Mouse (Mus musculus) left cerebral cortex, adult 9 months (tissue): ENCODE data around the gene Ddx20.

Experiments used
- DNase-seq, 2 experiments: peaks; one replicate each; pipeline ENCODE4 v3.0.0; 2022; ENCODE audit warnings: low spot score in 2 of 2

Ddx20 gene

GRCm38 (mm10) chr3:105668161-105668560 lies 19.2 kb downstream of the Ddx20 start:
- DNase-seq, result peak; percentile 23 to 43

DNA sequence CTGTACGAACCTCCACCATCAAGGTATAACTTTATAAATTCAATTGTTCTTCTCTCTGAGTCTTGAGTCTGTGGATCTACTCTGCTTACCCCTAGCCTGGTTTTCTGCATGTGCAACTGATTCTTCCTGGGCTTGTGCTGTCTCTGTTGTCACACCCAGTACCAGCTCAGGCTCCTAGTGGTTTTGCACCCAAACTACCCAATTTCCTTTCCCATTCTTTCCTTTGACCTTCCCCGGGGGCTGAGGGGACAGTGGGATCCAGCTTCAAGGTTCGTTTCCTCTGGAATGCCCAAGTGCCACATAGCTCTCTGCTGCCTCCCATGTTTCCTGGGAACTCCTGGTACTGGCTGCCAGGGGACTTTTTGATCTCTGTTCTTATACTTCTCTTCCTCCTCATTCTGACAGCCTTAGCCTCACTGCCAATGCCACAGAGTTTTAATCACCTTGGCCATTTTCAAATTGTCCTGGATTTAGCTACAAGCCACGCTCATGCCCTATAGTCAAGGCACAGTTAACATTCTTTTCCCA lies 20.3 kb downstream of the Ddx20 start:
- DNase-seq, result no peak

DNA sequence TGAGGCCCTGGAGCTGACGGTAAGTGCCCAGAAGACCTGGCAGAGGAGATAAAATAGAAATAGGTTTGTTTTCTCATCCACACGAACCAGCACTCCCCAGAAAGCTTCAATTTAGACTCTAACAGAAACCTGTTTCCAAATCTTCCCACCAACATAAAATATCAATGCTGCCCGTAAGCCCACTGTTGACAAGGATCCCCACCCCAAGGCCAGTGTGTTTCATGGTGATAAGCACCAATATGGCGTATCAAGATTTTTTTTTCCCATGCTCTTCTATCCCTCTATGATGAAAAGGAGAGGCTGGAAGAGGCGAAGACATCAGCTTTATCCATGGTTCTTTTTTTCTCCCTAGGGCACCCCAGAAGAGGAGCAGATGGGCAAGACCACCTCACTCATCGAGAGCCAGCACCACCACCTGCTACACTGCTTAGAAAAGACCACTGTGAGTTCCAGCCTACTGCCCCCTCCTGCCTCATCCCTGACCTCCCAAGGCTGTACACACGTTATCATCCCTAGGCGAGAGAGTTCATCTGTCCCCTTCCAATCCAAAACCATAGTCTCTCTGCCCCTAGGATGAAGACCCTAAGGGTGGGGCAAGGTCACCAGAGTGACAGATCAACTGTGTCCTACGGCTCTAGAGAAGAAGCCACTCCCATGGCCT lies 22.1 kb downstream of the Ddx20 start:
- DNase-seq, result no peak

GRCm38 (mm10) chr3:105663043-105663442 lies 24.3 kb downstream of the Ddx20 start:
- no peak for DNase-seq

- no peak for DNase-seq
Measured at GRCm38 (mm10) chr3:105660530-105660929, 26.8 kb downstream of the Ddx20 start.

DNA sequence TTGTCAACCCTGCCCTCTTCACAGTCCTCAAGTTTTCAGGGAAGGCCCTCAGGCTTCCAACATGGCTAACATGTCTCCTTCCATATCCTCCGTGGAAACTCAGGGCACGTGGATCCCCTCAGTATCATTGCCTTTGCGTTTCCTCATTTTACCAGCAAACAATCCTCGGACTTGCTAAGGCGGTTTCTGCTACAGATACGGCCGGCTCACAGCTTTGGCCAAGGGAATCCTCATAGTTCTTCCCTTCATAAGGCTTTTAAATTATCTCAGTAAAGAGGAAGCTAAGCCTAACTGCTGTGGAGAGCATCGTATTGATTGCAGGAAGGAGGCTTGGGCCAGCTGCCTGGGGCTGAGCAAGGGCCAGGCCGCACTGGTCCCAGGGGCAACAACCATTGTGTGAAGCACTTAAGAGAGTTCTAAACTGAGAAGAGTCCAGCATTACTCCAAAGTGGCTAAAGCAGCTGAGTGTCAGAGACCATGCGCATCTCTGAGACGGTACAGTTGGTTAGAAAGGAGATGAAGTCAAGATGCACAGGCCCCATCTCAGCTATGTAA lies 32.3 kb downstream of the Ddx20 start:
- DNase-seq, result no peak

GRCm38 (mm10) chr3:105653544-105654380 lies 33.6 kb downstream of the Ddx20 start:
- peak in 1 of 2 experiments; percentile 44 for DNase-seq

- DNase-seq, result no peak
Measured at GRCm38 (mm10) chr3:105648889-105649567, 38.3 kb downstream of the Ddx20 start.

GRCm38 (mm10) chr3:105643566-105643965 lies 43.8 kb downstream of the Ddx20 start:
- DNase-seq, result no peak

GRCm38 (mm10) chr3:105642186-105642585 lies 45.2 kb downstream of the Ddx20 start:
- no peak for DNase-seq

DNA sequence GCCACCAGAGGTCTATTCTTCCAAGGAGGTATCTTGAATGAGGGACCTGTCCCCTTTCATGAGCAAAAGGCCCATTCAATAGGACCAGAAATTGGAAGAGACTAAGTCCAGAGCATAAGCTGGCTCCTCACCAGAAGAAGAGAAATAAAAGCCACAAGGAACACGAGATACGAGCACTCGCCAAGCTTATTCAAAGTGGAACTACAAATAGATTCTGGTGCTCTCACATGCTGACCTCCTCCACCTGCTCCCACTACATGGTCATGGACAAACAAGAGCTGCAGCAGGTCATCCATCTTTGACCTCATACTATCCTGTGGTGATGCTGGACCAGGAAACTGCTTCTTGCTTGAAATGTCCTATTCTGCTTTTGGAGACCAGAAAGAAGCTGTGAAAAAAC lies 54.4 kb downstream of the Ddx20 start:
- no peak for DNase-seq

GRCm38 (mm10) chr3:105632296-105632695 lies 55.1 kb downstream of the Ddx20 start:
- no peak for DNase-seq
